ENCODE assay signal across 8 mouse cellular contexts in genomic region chr5:66997600-66997930, GRCm38 (mm10).
DNase-seq lines count a peak whose midpoint lies in the region; ATAC-seq lines count a peak whose summit lies in the region.

No protein-coding gene starts in this region.

- intact Hi-C loops in heart, postnatal 14 days (cut with DNase I), result loop anchor here (5.0 kb wide), 1 partner anchor 300 kb away; no protein-coding TSS in a partner anchor

- peaks cover 15% of the 10 kb centered on the region; the same call in 1 of the 2 replicates for H3K4me1 ChIP-seq in heart, embryonic 10.5 days
- H3K4me1 ChIP-seq in neural tube, embryonic 11.5 days (ENCODE audit: control insufficient read depth, insufficient read depth, low read length), result peaks cover 4% of the 10 kb centered on the region; the same call in 1 of the 2 replicates
- H3K4me1 ChIP-seq in limb, embryonic 15.5 days, result peaks cover 33% of the 10 kb centered on the region

- 0 out of 2 replicates have a peak, but pooled peaks have one; percentile 16 for ATAC-seq in neural tube, embryonic 11.5 days (ENCODE audit: insufficient read depth, low FRiP score, low TSS enrichment)
- ATAC-seq in limb, embryonic 15.5 days (ENCODE audit: insufficient number of reproducible peaks, low FRiP score, low TSS enrichment, low read depth), result no peak
- ATAC-seq in CD4-positive, CD25-positive, alpha-beta regulatory T cell, adult 4 months, result no peak

- H3K27me3 ChIP-seq in heart, embryonic 10.5 days (ENCODE audit: insufficient read depth, poor library complexity, severe bottlenecking), result peaks cover 71% of the 10 kb centered on the region
- H3K27me3 ChIP-seq in neural tube, embryonic 11.5 days (ENCODE audit: control insufficient read depth, insufficient read depth, low read length), result no peaks in the 10 kb centered on the region
- no peaks in the 10 kb centered on the region for H3K27me3 ChIP-seq in limb, embryonic 15.5 days

- no peak overlapping the region for H3K27ac ChIP-seq in heart, embryonic 10.5 days
- H3K27ac ChIP-seq in neural tube, embryonic 11.5 days (ENCODE audit: low read depth, low read length), result no peak overlapping the region
- H3K27ac ChIP-seq in limb, embryonic 15.5 days, result 0 out of 2 replicates have a peak overlapping the region, but pooled peaks have one; percentile 18

- peaks cover 6% of the 10 kb centered on the region for H3K36me3 ChIP-seq in heart, embryonic 10.5 days
- H3K36me3 ChIP-seq in neural tube, embryonic 11.5 days (ENCODE audit: control insufficient read depth, insufficient read depth, low read length), result peaks cover 3% of the 10 kb centered on the region
- peaks cover 19% of the 10 kb centered on the region; the same call in 1 of the 2 replicates for H3K36me3 ChIP-seq in limb, embryonic 15.5 days

- peak overlapping the region; percentile 37; the same call in 1 of the 2 replicates for H3K9ac ChIP-seq in neural tube, embryonic 11.5 days (ENCODE audit: low read length)
- H3K9ac ChIP-seq in limb, embryonic 15.5 days, result no peak overlapping the region

- peak overlapping the region; percentile 46 for H3K4me2 ChIP-seq in neural tube, embryonic 11.5 days (ENCODE audit: low read depth)
- H3K4me2 ChIP-seq in limb, embryonic 15.5 days, result peak overlapping the region; percentile 60

- no peaks in the 10 kb centered on the region for H3K9me3 ChIP-seq in heart, embryonic 10.5 days
- H3K9me3 ChIP-seq in neural tube, embryonic 11.5 days (ENCODE audit: control insufficient read depth, low read length), result no peaks in the 10 kb centered on the region
- no peaks in the 10 kb centered on the region for H3K9me3 ChIP-seq in limb, embryonic 15.5 days

- DNase-seq in heart, embryonic 10.5 days (ENCODE audit: low spot score), result no peak
- no peak for DNase-seq in heart, postnatal 14 days
- no peak for DNase-seq in neural tube, embryonic 11.5 days (ENCODE audit: low spot score)
- no peak for DNase-seq in neural tube, embryonic 10.5 days (ENCODE audit: extremely low spot score, low spot score)
- no peak for DNase-seq in testis, postnatal 14 days (ENCODE audit: low spot score)
- no peak for DNase-seq in testis, postnatal 10 days (ENCODE audit: low spot score)

- 26% methylated on average over 7 of the region's 7 CpGs for WGBS in heart, embryonic 10.5 days
- WGBS in neural tube, embryonic 11.5 days, result 7% methylated on average over 7 of the region's 7 CpGs
- WGBS in limb, embryonic 15.5 days, result 21% methylated on average over 7 of the region's 7 CpGs

- peak overlapping the region; percentile 54 for H3K4me3 ChIP-seq in heart, embryonic 10.5 days
- peak overlapping the region; percentile 22 for H3K4me3 ChIP-seq in neural tube, embryonic 11.5 days (ENCODE audit: low read depth, low read length)
- peak overlapping the region; percentile 41 for H3K4me3 ChIP-seq in limb, embryonic 15.5 days
